Mouse (Mus musculus) ES-Bruce4 (cell line): Measurements from ENCODE around the gene Sntb2. TPM values are rescaled to one million over a fixed set of nuclear protein-coding genes. Genes with fewer than 3 reads are reported as not detected.

Experiments used
- H3K27ac ChIP-seq: 2 replicates; pipeline ENCODE4 v1.5.1; 2012; ENCODE audit warnings: low read length, inconsistent platforms; ENCODE audit not compliant: insufficient read depth
- H3K27me3 ChIP-seq: 2 replicates; pipeline ENCODE4 v1.6.1; 2012; ENCODE audit warnings: mild to moderate bottlenecking, low read length, inconsistent platforms; ENCODE audit not compliant: control insufficient read depth, poor library complexity, insufficient read depth, severe bottlenecking
- H3K36me3 ChIP-seq: 2 replicates; pipeline ENCODE4 v1.6.1; 2012; ENCODE audit warnings: inconsistent platforms, mild to moderate bottlenecking, low read length, moderate library complexity; ENCODE audit not compliant: control insufficient read depth, poor library complexity, insufficient read depth, severe bottlenecking
- H3K4me1 ChIP-seq: one replicate; pipeline ENCODE4 v1.8.1; 2011; ENCODE audit warnings: low read length; ENCODE audit not compliant: control insufficient read depth, insufficient read depth
- H3K4me3 ChIP-seq: 2 replicates; pipeline ENCODE4 v1.5.1; 2011; ENCODE audit warnings: low read depth, mild to moderate bottlenecking, low read length
- H3K9ac ChIP-seq: 2 replicates; pipeline ENCODE4 v1.6.1; 2012; ENCODE audit warnings: low read depth, mild to moderate bottlenecking, inconsistent platforms; ENCODE audit not compliant: poor library complexity, severe bottlenecking
- H3K9me3 ChIP-seq: replicated peaks from 2 replicates; pipeline ENCODE4 v1.6.1; 2012; ENCODE audit warnings: mild to moderate bottlenecking, low read length, inconsistent platforms; ENCODE audit not compliant: control insufficient read depth, poor library complexity, insufficient read depth, severe bottlenecking
- CTCF ChIP-seq: IDR thresholded peaks from one replicate; pipeline ENCODE4 v1.8.1; 2011; ENCODE audit warnings: low read depth, low read length
- EP300 ChIP-seq: IDR thresholded peaks from 2 replicates; pipeline ENCODE4 v1.6.1; 2011; ENCODE audit warnings: low read depth, low read length; ENCODE audit not compliant: insufficient read depth
- POLR2A ChIP-seq: IDR thresholded peaks from one replicate; pipeline ENCODE4 v1.8.1; 2011; ENCODE audit warnings: low read length; ENCODE audit not compliant: insufficient read depth
- polyA plus RNA-seq: library from polyadenylated mRNA; stranded (reverse); fragments of >200 nt; gene quantifications from 2 replicates; pipeline ENCODE4 v1.2.4, GENCODE M21; 2011; ENCODE audit warnings: low read depth; ENCODE audit not compliant: missing spikeins, insufficient read depth, insufficient read length

Gene Sntb2
- polyA plus RNA-seq, 1 experiment = 26.5 TPM

DNA sequence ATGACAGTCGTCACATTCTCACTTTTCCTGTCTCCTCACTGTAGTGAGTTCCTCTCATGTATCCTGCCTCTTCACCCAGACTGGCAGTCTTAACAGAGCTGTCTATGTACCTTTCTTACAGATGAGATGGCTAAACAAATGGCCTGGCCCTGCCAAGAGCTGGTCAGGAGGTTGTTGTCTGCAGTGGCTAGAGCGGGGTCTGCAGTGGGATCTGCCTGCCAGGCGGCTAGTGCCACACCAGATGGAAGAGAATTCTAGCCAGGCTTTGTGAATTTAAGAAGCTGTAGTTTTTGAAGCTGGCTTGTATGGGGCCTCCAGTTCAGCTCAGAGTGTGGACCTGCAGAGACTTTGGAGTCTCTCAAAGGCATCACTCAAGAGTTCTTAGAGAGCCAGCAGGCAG is 100.1 kb downstream of the Sntb2 start:
- Histone ChIP-seq H3K27me3 (no peaks in the 10 kb centered on the region), H3K4me1 (peaks cover 2% of the 10 kb centered on the region), H3K36me3 (peaks cover 4% of the 10 kb centered on the region), H3K27ac (no peak overlapping the region), H3K4me3 (no peak overlapping the region), H3K9ac (no peak overlapping the region), H3K9me3 (no peaks in the 10 kb centered on the region)
- TF ChIP-seq EP300 (no peak), CTCF (no peak), POLR2A (no peak)

DNA sequence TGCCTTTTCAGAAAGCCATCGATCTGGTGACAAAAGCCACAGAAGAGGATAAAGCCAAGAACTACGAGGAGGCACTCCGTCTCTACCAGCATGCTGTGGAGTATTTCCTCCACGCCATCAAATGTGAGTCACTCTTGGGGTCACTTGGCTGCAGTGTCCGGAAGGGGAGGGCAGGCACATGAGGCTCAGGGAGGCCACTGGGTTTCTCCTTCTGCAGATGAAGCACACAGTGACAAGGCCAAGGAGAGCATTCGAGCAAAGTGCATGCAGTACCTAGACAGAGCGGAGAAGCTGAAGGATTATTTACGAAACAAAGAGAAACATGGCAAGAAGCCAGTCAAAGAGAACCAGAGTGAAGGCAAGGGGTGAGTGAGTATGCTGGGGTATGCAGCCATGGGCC is 101.1 kb downstream of the Sntb2 start:
- H3K36me3 ChIP-seq = peaks cover 5% of the 10 kb centered on the region
- no peak overlapping the region for H3K9ac ChIP-seq
- H3K27me3 ChIP-seq = no peaks in the 10 kb centered on the region
- H3K4me3 ChIP-seq = no peak overlapping the region
- no peak for TF ChIP-seq EP300
- no peaks in the 10 kb centered on the region for H3K9me3 ChIP-seq
- peaks cover 2% of the 10 kb centered on the region for H3K4me1 ChIP-seq
- H3K27ac ChIP-seq = no peak overlapping the region

DNA sequence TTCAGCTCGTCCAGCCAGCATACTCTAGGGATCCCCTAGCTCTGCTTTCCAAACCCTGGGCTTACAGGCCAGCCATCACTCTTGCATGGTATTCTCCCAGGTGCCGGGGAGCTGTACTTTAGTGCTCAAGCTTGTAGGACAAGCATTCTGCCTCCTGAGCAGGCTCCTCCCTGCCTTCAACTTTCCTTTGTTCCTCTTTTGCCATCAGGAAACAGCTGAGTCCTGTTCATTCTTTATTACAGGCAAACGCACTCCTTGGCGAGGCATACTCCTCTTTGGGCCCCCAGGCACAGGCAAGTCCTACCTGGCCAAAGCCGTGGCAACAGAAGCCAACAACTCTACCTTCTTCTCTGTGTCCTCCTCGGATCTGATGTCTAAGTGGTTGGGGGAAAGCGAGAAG is 105.1 kb downstream of the Sntb2 start:
- no peak overlapping the region for H3K27ac ChIP-seq
- TF ChIP-seq CTCF (no peak), POLR2A (no peak), EP300 (no peak)
- no peak overlapping the region for H3K4me3 ChIP-seq
- peaks cover 31% of the 10 kb centered on the region for H3K36me3 ChIP-seq
- H3K9me3 ChIP-seq = no peaks in the 10 kb centered on the region
- H3K4me1 ChIP-seq = no peaks in the 10 kb centered on the region
- no peak overlapping the region for H3K9ac ChIP-seq
- H3K27me3 ChIP-seq = no peaks in the 10 kb centered on the region

DNA sequence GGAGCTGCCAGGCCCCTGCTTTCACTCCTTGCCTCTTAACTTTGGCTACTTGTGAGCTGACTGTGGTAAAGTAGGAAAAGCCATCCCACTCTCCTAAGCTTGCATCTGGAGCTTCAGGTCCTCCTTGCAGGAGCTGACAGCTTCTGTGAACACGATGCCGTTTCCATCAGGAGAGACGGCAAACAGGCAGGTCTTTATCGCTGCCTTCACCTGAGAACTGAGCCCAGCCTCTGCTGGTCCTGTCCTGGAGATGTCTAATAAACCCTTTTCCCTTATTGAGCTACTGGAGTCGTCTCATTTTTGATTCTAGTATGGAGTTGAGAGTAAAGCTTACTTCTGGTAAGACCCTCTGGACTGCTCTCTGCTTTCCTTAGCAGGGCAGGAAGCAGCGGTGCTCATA is 109.9 kb downstream of the Sntb2 start:
- Histone ChIP-seq H3K27me3 (no peaks in the 10 kb centered on the region), H3K27ac (no peak overlapping the region), H3K4me1 (no peaks in the 10 kb centered on the region), H3K4me3 (no peak overlapping the region), H3K9ac (no peak overlapping the region), H3K36me3 (peaks cover 44% of the 10 kb centered on the region), H3K9me3 (no peaks in the 10 kb centered on the region)
- TF ChIP-seq POLR2A (no peak), EP300 (no peak), CTCF (no peak)

DNA sequence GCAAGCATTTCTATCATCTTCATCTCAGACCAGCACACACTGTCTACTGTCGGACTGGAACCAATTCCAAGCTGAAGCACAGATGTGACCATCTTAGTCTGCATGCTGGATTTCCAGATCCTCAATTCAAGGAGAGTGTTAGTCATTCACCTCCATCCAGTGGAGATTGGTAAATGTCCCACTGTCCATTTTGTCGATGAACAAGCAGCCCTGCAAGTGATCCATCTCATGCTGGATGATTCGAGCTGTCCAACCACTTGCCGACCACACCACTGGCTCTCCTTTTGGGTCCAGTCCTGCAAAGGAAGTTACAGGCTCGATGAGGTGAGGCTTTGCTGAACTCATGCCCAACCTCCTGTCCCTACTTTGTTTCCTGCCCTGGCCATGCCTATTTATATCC is 111.4 kb downstream of the Sntb2 start:
- H3K4me1 ChIP-seq = no peaks in the 10 kb centered on the region
- TF ChIP-seq POLR2A (no peak), EP300 (no peak), CTCF (no peak)
- peaks cover 51% of the 10 kb centered on the region for H3K36me3 ChIP-seq
- H3K9me3 ChIP-seq = no peaks in the 10 kb centered on the region
- H3K9ac ChIP-seq = no peak overlapping the region; the same call in 1 of the 2 replicates
- no peak overlapping the region for H3K4me3 ChIP-seq
- H3K27me3 ChIP-seq = no peaks in the 10 kb centered on the region
- H3K27ac ChIP-seq = no peak overlapping the region

DNA sequence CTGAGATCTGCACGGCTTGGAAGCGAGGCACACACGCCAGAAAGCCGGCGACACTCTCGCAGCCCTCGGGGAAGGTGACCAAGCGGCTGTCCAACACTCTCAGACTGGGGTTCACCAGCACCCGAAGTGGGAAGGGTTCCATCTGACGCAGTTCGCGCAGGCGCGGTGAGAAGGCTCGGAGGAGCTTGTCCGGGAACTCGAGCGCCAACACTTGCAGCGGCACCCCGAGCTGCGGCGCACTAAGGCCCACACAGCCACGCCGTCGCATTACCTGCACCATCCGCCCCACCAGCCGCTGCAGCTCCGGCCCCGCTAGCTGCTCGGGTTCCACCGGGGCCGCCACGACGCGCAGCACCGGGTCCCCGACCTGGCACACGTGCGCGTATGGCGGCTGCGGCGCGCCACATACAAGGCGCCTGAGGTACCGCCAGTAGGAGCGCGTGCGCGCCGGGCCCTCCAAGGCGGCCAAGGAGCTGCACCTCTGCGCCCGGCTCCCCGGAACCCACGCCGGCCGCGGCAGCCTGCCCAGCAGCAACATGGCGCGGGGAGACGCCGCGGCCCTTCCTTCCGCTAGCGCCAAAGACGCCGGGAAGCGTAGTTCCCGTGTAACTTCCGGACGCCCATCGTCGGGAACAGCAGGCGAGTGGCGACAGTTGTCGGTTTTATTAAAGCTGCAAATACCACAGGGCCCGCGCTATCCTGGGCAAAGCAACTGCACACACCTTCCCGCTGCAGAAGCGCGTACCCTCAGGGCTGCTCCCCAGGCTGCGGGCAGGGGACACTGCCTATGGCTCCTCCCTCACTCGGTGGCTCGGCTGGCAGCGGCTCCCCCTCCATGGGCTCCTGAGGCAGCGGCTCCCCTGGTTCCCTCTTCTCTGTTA is 112.8 kb downstream of the Sntb2 start, which contains the start of gene Pdf:
TSS of gene Pdf (minus strand) at position 554 of the 881 bp plus-strand sequence.
- Histone ChIP-seq H3K27ac (peak within 1 kb of the TSS; percentile 86), H3K36me3 (peaks cover 62% of the 10 kb centered on the region), H3K9me3 (no peaks in the 10 kb centered on the region), H3K27me3 (no peaks in the 10 kb centered on the region), H3K4me1 (no peaks in the 10 kb centered on the region), H3K9ac (peak within 1 kb of the TSS; percentile 89), H3K4me3 (peak within 1 kb of the TSS; percentile 88)
- TF ChIP-seq CTCF (no peak), EP300 (no peak)
